Mouse (Mus musculus): ENCODE results near the gene Kit.

- TF ChIP-seq CTCF (IDR thresholded peaks at IDR 0.05; ENCODE audit: low read depth, low read length) (no peak), TAL1 (conservative IDR thresholded peaks at IDR 0.05; ENCODE audit: low read depth, low read length) (no peak), GATA1 (IDR thresholded peaks at IDR 0.05; ENCODE audit: borderline replicate concordance, low read length) (no peak)
Measured at GRCm38 (mm10) chr5:75544472-75545264, 30.0 kb upstream of the Kit start.
